Mouse (Mus musculus) liver, adult 2 months (tissue): ENCODE results near the gene Tmprss6.

Experiments
- CTCF ChIP-seq: fragments of 200-500 bp; IDR thresholded peaks from 2 replicates; pipeline ENCODE4 v1.5.1; 2011; ENCODE audit warnings: low read depth, low read length, control low read depth
- POLR2A ChIP-seq: fragments of 200-500 bp; IDR thresholded peaks from 2 replicates; pipeline ENCODE4 v1.6.1; 2011; ENCODE audit warnings: low read length, control low read depth; ENCODE audit not compliant: insufficient read depth; ENCODE audit errors: extremely low read depth

DNA sequence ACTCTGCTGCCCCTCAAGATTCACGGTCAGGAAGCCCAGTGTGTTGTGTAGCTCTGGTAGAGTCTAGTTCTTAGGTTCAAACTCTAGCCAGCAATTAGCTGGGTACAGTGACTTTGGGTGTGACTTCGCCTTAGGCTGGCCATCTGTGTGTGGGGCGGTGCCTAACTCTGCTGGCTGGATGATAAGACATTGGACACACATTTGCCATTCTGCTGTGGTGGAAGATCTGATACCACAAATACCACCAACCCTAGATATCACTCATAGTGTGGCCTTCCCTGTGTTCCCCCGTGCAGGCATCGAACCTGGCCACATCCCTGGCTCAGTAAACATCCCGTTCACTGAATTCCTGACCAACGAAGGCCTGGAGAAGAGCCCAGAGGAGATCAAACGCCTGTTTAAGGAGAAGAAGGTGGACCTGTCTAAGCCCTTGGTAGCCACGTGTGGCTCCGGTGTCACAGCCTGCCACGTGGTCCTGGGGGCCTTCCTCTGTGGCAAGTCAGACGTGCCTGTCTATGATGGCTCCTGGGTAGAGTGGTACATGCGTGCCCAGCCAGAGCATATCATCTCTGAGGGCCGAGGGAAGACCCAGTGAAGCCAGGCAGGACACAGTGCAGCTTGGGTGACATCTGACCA, 55.2 kb downstream of the Tmprss6 start:
- TF ChIP-seq POLR2A (no peak), CTCF (no peak)
